Mouse (Mus musculus) heart, postnatal 10 days (tissue): ENCODE results near the gene Prokr1. TPM values are rescaled to one million over a fixed set of nuclear protein-coding genes. Genes with fewer than 3 reads are reported as not detected.

ENCODE experiments used
- DNase-seq, 2 experiments: peaks; one replicate each; pipeline ENCODE4 v3.0.0; 2021
- intact Hi-C: fragments of 180-260 bp; cut with DNase I; formaldehyde crosslinking; loops from one replicate; pipeline ENCODE4 v1.15.1; 2025
- total RNA-seq, 2 experiments: library from RNA; stranded (reverse); gene quantifications; 2 replicates each; pipeline ENCODE4 v1.2.3; 2021

The Prokr1 gene
- total RNA-seq, 2 experiments from 2014 or later, result 0.97 to 1.2 TPM

DNA sequence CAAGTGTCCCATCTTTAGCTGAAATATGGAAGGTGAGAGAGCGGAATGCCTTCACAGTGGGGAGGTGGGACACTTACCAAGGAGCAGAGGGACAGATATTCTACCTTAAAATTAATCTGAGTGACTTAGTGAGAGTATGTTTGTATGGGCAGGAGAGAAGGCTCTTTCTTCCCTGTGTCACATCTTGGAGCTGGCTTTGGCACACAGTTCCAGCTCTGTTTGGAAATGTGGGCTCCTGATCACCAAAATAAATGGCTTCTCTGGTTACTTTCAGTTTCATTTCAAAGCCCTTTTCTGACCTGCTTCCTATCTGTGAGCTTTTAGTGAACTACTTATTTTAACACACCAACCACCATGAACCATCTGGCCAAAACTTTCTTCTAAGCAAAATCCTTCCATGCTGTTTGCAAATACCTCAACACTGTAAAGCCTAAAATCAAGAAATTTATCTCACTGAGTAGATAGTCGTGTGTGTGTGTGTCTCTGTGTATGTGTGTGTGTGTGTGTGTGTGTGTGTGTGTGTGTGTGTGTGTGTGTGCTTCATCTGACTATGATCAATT is 59.0 kb downstream of the Prokr1 start:
- no peak for DNase-seq
- intact Hi-C loops, result no loop called here

DNA sequence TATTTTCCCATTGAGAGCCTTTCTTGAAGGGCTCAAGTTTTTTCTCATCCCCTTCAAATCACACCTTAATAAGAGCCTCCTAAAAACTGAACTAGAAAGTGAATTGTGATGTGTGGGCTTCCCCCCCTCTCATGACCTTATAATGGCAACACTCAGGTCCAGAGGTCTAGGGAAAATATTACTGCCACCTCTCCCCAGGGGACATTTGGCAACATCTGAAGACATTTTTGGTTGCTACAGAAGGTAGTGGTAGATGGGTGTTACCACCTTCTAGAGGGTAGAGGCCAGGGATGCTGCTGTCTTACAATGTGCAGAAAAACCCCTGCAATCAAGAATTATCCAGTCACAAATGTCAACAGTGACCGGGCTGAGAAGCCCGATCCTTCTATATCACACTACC is 60.2 kb downstream of the Prokr1 start:
- DNase-seq, result no peak

More for the DNA sequence above, 60.2 kb downstream of the Prokr1 start:
- intact Hi-C loops, result no loop called here

Other genes with a start within 250 kb of the Prokr1 start
- gene Gkn1, start 239.8 kb downstream of the Prokr1 start, total RNA-seq, result not detected
- not detected for gene Gkn2, start 217.4 kb downstream of the Prokr1 start, total RNA-seq
- gene Gkn3, start 201.8 kb downstream of the Prokr1 start, total RNA-seq, result 1 to 10 TPM; 1.1 to 1.7 TPM
- 100 to 1,000 TPM in 1 of 2 experiments, 10 to 100 TPM in 1; 23.2 to 106 TPM for gene Bmp10, start 161.7 kb downstream of the Prokr1 start, total RNA-seq
- gene Arhgap25, start 57.5 kb downstream of the Prokr1 start, total RNA-seq, result 1 to 10 TPM; 5.2 to 6.5 TPM
- 1 to 10 TPM; 2.3 to 3.4 TPM for gene Aplf, start 81.5 kb upstream of the Prokr1 start, total RNA-seq
- 1 to 10 TPM; 2.8 to 3.0 TPM for gene Efcc1, start 140.1 kb upstream of the Prokr1 start, total RNA-seq
- 1 to 10 TPM in 1 of 2 experiments, under 1 TPM in 1; 0.72 to 1.3 TPM for gene Gp9, start 187.3 kb upstream of the Prokr1 start, total RNA-seq
- gene Rab43, start 221.4 kb upstream of the Prokr1 start, total RNA-seq, result 10 to 100 TPM; 16.9 to 26.4 TPM
- gene Gm45140, start 245.1 kb upstream of the Prokr1 start, total RNA-seq, result 1 to 10 TPM; 1.6 to 2.9 TPM
- gene Isy1, start 248.1 kb upstream of the Prokr1 start, total RNA-seq, result 10 to 100 TPM; 22.2 to 26.2 TPM